Mouse (Mus musculus): ENCODE data around the gene Gm42906. TPM values are rescaled to one million over a fixed set of nuclear protein-coding genes. Genes with fewer than 3 reads are reported as not detected.

The Gm42906 gene
- polyA plus RNA-seq, 1 experiment from 2014 or later = 0.38 TPM

- Histone ChIP-seq H3K9me3 (replicated peaks) (no peaks in the 10 kb centered on the region), H3K27ac (no peak overlapping the region), H3K36me3 (no peaks in the 10 kb centered on the region), H3K27me3 (no peaks in the 10 kb centered on the region), H3K4me1 (replicated peaks) (peaks cover 11% of the 10 kb centered on the region; the same call in 1 of the 2 replicates), H3K4me3 (no peak overlapping the region), H3K9ac (no peak overlapping the region), H3K4me2 (no peak overlapping the region)
- ATAC-seq (replicated peaks; ENCODE audit: insufficient number of reproducible peaks, insufficient read depth, low FRiP score, low read depth) = no peak
- 55% methylated on average over 11 of the region's 11 CpGs for WGBS
Observed at GRCm38 (mm10) chr5:151183656-151184240, 244.2 kb downstream of the Gm42906 start.

GRCm38 (mm10) chr5:151181288-151181687 lies 246.7 kb downstream of the Gm42906 start:
- 82% methylated on average over 8 of the region's 8 CpGs for WGBS
- H3K9me3 ChIP-seq (replicated peaks) = no peaks in the 10 kb centered on the region
- H3K27me3 ChIP-seq = no peaks in the 10 kb centered on the region
- no peak overlapping the region for H3K27ac ChIP-seq
- ATAC-seq (replicated peaks; ENCODE audit: insufficient number of reproducible peaks, insufficient read depth, low FRiP score, low read depth) = no peak
- H3K36me3 ChIP-seq = no peaks in the 10 kb centered on the region
- H3K4me2 ChIP-seq = no peak overlapping the region
- peaks cover 11% of the 10 kb centered on the region; the same call in 1 of the 2 replicates for H3K4me1 ChIP-seq (replicated peaks)
- H3K9ac ChIP-seq = no peak overlapping the region
- H3K4me3 ChIP-seq = no peak overlapping the region

GRCm38 (mm10) chr5:151180176-151180785 lies 247.7 kb downstream of the Gm42906 start:
- Histone ChIP-seq H3K27me3 (no peaks in the 10 kb centered on the region), H3K27ac (no peak overlapping the region), H3K36me3 (no peaks in the 10 kb centered on the region), H3K4me1 (replicated peaks) (peaks cover 15% of the 10 kb centered on the region), H3K4me3 (no peak overlapping the region), H3K9ac (no peak overlapping the region), H3K9me3 (replicated peaks) (no peaks in the 10 kb centered on the region), H3K4me2 (no peak overlapping the region)
- ATAC-seq (replicated peaks; ENCODE audit: insufficient number of reproducible peaks, insufficient read depth, low FRiP score, low read depth) = no peak
- 82% methylated on average over 9 of the region's 9 CpGs for WGBS

- H3K9me3 ChIP-seq (replicated peaks) = no peaks in the 10 kb centered on the region
- H3K27me3 ChIP-seq = no peaks in the 10 kb centered on the region
- H3K4me1 ChIP-seq (replicated peaks) = peaks cover 15% of the 10 kb centered on the region
- H3K9ac ChIP-seq = no peak overlapping the region
- 81% methylated on average over 3 of the region's 3 CpGs for WGBS
- ATAC-seq (replicated peaks; ENCODE audit: insufficient number of reproducible peaks, insufficient read depth, low FRiP score, low read depth) = no peak
- no peak overlapping the region for H3K27ac ChIP-seq
- H3K4me3 ChIP-seq = no peak overlapping the region
- H3K36me3 ChIP-seq = no peaks in the 10 kb centered on the region
- no peak overlapping the region for H3K4me2 ChIP-seq
Observed at GRCm38 (mm10) chr5:151177171-151177570, 250.8 kb downstream of the Gm42906 start.

DNA sequence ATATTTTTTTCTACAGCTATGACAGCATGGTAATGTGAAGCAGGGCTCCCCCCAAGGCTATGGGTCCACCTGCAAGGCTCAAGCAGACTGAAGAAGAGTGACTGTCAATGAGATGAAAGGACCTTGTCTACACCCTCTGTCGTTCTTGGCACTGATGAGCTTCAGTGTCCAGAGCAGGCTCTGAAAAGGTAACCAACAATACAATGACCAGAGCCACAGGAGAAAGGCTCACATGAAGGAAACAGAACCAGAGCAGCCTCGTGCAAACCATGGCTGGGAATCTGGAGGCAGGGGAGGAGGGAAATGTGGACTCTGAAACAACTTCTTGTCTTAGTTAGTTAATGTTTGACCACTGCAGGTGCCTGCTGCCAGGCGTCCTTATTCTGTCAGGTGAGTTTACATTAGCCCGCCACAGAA lies 252.1 kb downstream of the Gm42906 start:
- Histone ChIP-seq H3K4me2 (no peak overlapping the region), H3K27ac (no peak overlapping the region), H3K36me3 (no peaks in the 10 kb centered on the region), H3K9me3 (replicated peaks) (no peaks in the 10 kb centered on the region), H3K9ac (no peak overlapping the region), H3K27me3 (no peaks in the 10 kb centered on the region), H3K4me1 (replicated peaks) (peaks cover 15% of the 10 kb centered on the region), H3K4me3 (no peak overlapping the region)
- no peak for ATAC-seq (replicated peaks; ENCODE audit: insufficient number of reproducible peaks, insufficient read depth, low FRiP score, low read depth)
- 64% methylated on average over 4 of the region's 4 CpGs for WGBS

GRCm38 (mm10) chr5:151174485-151175460 lies 253.2 kb downstream of the Gm42906 start:
- peak overlapping the region; percentile 45 for H3K27ac ChIP-seq
- peaks cover 15% of the 10 kb centered on the region for H3K4me1 ChIP-seq (replicated peaks)
- no peaks in the 10 kb centered on the region for H3K9me3 ChIP-seq (replicated peaks)
- H3K9ac ChIP-seq = no peak overlapping the region
- no peak overlapping the region for H3K4me2 ChIP-seq
- no peaks in the 10 kb centered on the region for H3K27me3 ChIP-seq
- ATAC-seq (replicated peaks; ENCODE audit: insufficient number of reproducible peaks, insufficient read depth, low FRiP score, low read depth) = no peak; the same call in 1 of the 2 replicates
- no peaks in the 10 kb centered on the region for H3K36me3 ChIP-seq
- WGBS = 57% methylated on average over 7 of the region's 7 CpGs
- H3K4me3 ChIP-seq = no peak overlapping the region

DNA sequence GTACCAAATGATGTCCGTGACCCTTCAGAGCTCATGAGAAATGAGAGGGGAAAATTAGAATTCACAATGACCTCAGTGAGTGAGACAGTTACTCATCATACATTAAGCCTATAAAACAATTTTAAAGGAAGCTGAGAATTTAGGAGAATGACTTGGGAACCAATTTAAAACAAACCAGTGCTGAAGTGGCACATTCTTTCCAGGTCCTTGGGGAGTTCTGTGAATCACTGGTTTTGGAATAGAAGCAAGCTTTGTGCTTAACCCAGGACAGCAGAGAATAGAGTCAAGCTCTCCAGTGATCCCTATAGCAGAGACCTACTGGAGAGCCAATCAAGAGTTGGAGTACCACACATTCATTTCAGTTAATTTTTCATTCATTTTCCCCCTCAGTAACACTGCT lies 254.2 kb downstream of the Gm42906 start:
- Histone ChIP-seq H3K36me3 (no peaks in the 10 kb centered on the region), H3K4me3 (no peak overlapping the region), H3K27me3 (no peaks in the 10 kb centered on the region), H3K27ac (no peak overlapping the region), H3K9ac (no peak overlapping the region), H3K4me2 (no peak overlapping the region), H3K4me1 (replicated peaks) (peaks cover 15% of the 10 kb centered on the region), H3K9me3 (replicated peaks) (no peaks in the 10 kb centered on the region)
- no peak for ATAC-seq (replicated peaks; ENCODE audit: insufficient number of reproducible peaks, insufficient read depth, low FRiP score, low read depth)
- WGBS = 69% methylated on average over 1 of the region's 1 CpGs

- Histone ChIP-seq H3K4me1 (replicated peaks) (peaks cover 20% of the 10 kb centered on the region), H3K9me3 (replicated peaks) (no peaks in the 10 kb centered on the region), H3K4me3 (no peak overlapping the region), H3K27ac (no peak overlapping the region), H3K9ac (no peak overlapping the region), H3K36me3 (no peaks in the 10 kb centered on the region), H3K4me2 (no peak overlapping the region), H3K27me3 (no peaks in the 10 kb centered on the region)
- no peak for ATAC-seq (replicated peaks; ENCODE audit: insufficient number of reproducible peaks, insufficient read depth, low FRiP score, low read depth)
- 72% methylated on average over 3 of the region's 3 CpGs for WGBS
Observed at GRCm38 (mm10) chr5:151170168-151170750, 257.7 kb downstream of the Gm42906 start.

DNA sequence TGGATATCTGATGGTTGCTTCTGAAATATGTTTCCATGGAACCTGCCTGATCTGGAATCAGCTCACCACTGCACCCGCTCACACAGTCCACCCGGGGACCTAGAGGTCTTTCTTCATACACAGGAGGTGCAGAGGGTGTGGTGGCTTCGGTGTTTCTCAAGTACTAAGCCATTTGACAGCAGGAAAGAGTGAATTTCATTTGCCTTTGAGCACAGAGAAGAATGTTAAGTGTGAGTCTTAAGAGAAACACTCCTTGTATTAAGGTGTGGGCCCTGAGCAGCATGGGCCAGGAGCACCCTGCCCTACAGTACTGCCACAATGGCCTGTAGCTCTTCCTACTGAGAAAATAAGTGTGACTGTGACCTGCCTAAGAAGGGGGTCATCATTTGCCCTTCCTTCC lies 259.8 kb downstream of the Gm42906 start:
- no peaks in the 10 kb centered on the region for H3K27me3 ChIP-seq
- no peak for ATAC-seq (replicated peaks; ENCODE audit: insufficient number of reproducible peaks, insufficient read depth, low FRiP score, low read depth)
- H3K4me2 ChIP-seq = no peak overlapping the region
- no peaks in the 10 kb centered on the region for H3K9me3 ChIP-seq (replicated peaks)
- no peak overlapping the region for H3K4me3 ChIP-seq
- H3K27ac ChIP-seq = no peak overlapping the region
- no peaks in the 10 kb centered on the region for H3K36me3 ChIP-seq
- no peak overlapping the region for H3K9ac ChIP-seq
- peaks cover 11% of the 10 kb centered on the region for H3K4me1 ChIP-seq (replicated peaks)
- 86% methylated on average over 3 of the region's 3 CpGs for WGBS

GRCm38 (mm10) chr5:151167641-151168040 lies 260.3 kb downstream of the Gm42906 start:
- 80% methylated on average over 6 of the region's 6 CpGs for WGBS
- H3K4me3 ChIP-seq = no peak overlapping the region
- no peaks in the 10 kb centered on the region for H3K36me3 ChIP-seq
- no peak overlapping the region for H3K27ac ChIP-seq
- no peaks in the 10 kb centered on the region for H3K27me3 ChIP-seq
- ATAC-seq (replicated peaks; ENCODE audit: insufficient number of reproducible peaks, insufficient read depth, low FRiP score, low read depth) = no peak
- no peaks in the 10 kb centered on the region for H3K9me3 ChIP-seq (replicated peaks)
- no peak overlapping the region for H3K4me2 ChIP-seq
- no peak overlapping the region for H3K9ac ChIP-seq
- peaks cover 11% of the 10 kb centered on the region for H3K4me1 ChIP-seq (replicated peaks)

DNA sequence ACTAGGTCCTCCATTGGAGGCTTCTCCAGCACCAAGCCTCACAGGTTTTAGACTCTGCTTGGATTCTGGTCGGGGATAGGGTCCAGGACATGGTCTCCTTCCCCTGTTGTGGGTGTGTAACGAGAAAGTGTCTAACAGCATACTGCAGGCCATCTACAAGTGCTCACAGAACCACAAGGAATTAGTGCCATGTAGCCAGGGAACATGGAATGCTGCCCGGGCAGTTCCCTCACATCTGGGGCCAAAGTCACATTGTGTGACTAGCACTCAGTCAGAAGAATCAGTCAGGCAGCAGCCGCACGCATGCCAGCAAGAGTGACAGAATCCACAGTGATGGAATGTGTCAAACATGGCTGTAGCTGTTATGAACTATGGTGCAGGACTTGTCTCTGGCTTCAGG lies 261.7 kb downstream of the Gm42906 start:
- no peaks in the 10 kb centered on the region for H3K36me3 ChIP-seq
- peak overlapping the region; percentile 17 for H3K27ac ChIP-seq
- no peak overlapping the region for H3K4me2 ChIP-seq
- no peak overlapping the region for H3K4me3 ChIP-seq
- 45% methylated on average over 5 of the region's 5 CpGs for WGBS
- H3K9ac ChIP-seq = no peak overlapping the region
- H3K4me1 ChIP-seq (replicated peaks) = peaks cover 11% of the 10 kb centered on the region
- no peaks in the 10 kb centered on the region for H3K27me3 ChIP-seq
- peak; percentile 58; the same call in 1 of the 2 replicates for ATAC-seq (replicated peaks; ENCODE audit: insufficient number of reproducible peaks, insufficient read depth, low FRiP score, low read depth)
- no peaks in the 10 kb centered on the region for H3K9me3 ChIP-seq (replicated peaks)

All from heart, embryonic 15.5 days (tissue).